Mouse (Mus musculus): ENCODE measurements at regions not wholly inside any gene's neighbourhood (a gene's known extent, or its start where the extent isn't known, plus 50 kb on each side); places are given as distances from the start of the nearest gene placed in this dataset.

DNA sequence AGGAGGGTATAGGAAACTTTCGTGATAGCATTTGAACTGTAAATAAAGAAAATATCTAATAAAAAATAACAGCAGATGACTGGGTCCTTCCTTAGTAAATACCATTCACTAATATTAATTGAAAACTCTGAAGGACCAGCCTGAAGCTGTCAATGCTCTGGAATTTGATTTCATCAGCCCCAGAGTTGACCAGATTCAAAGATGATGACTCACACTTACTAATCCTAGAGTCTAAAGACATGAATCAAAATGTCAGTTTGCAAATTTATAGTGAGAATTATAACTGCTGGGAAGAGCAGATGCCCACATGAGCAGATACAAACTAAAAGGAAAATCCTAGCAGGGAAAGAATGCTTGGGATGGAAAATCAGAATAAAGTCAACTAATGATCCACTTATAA is 77.8 kb upstream of the Tac1 start:
- TF ChIP-seq CTCF (IDR thresholded peaks at IDR 0.05; ENCODE audit: low read depth): no peak
- TF ChIP-seq EP300 (IDR thresholded peaks at IDR 0.05; ENCODE audit: low read depth): no peak

All from heart, postnatal 0 days (tissue).